Mouse (Mus musculus): ENCODE results near the gene Dtx3. TPM values are rescaled to one million over a fixed set of nuclear protein-coding genes. Genes with fewer than 3 reads are reported as not detected.

Dtx3 gene
- total and polyA plus RNA-seq, 2 experiments from 2014 or later: 217 to 258 TPM

GRCm38 (mm10) chr10:127210961-127211405 is 15.5 kb upstream of the Dtx3 start:
- TF ChIP-seq CTCF (IDR thresholded peaks at IDR 0.05): no peak
- no peaks in the 10 kb centered on the region for H3K9me3 ChIP-seq (ENCODE audit: low read length)
- WGBS: under 1% methylated on average over 22 of the region's 25 CpGs
- H3K36me3 ChIP-seq (ENCODE audit: insufficient read depth, low read length): peaks cover 14% of the 10 kb centered on the region
- H3K27me3 ChIP-seq (ENCODE audit: insufficient read depth, low read length): no peaks in the 10 kb centered on the region
- peak overlapping the region; percentile 84 for H3K4me3 ChIP-seq (ENCODE audit: low read depth, low read length)
- peak overlapping the region; percentile 85 for H3K9ac ChIP-seq (replicated peaks; ENCODE audit: low read length, poor library complexity, severe bottlenecking)
- DNase-seq (ENCODE audit: low spot score): no peak
- peak overlapping the region; percentile 93 for H3K4me2 ChIP-seq (ENCODE audit: low read depth, low read length, poor library complexity, severe bottlenecking)
- ATAC-seq (ENCODE audit: low FRiP score): peak; percentile 59
- H3K27ac ChIP-seq (ENCODE audit: low read depth, low read length): peak overlapping the region; percentile 74
- H3K4me1 ChIP-seq (ENCODE audit: insufficient read depth, low read length): peaks cover 9% of the 10 kb centered on the region

GRCm38 (mm10) chr10:127209928-127210570 is 14.5 kb upstream of the Dtx3 start:
- Histone ChIP-seq H3K4me3 (ENCODE audit: low read depth, low read length) (peak overlapping the region; percentile 84; the same call in 1 of the 2 replicates), H3K4me2 (ENCODE audit: low read depth, low read length, poor library complexity, severe bottlenecking) (peak overlapping the region; percentile 93), H3K4me1 (ENCODE audit: insufficient read depth, low read length) (peaks cover 9% of the 10 kb centered on the region), H3K27me3 (ENCODE audit: insufficient read depth, low read length) (no peaks in the 10 kb centered on the region), H3K9me3 (ENCODE audit: low read length) (no peaks in the 10 kb centered on the region), H3K36me3 (ENCODE audit: insufficient read depth, low read length) (peaks cover 23% of the 10 kb centered on the region), H3K27ac (ENCODE audit: low read depth, low read length) (no peak overlapping the region), H3K9ac (replicated peaks; ENCODE audit: low read length, poor library complexity, severe bottlenecking) (peak overlapping the region; percentile 85)
- no peak for ATAC-seq (ENCODE audit: low FRiP score)
- DNase-seq (ENCODE audit: low spot score): no peak
- 88% methylated on average over 13 of the region's 13 CpGs for WGBS
- TF ChIP-seq CTCF (IDR thresholded peaks at IDR 0.05): no peak

GRCm38 (mm10) chr10:127208921-127209320 is 13.4 kb upstream of the Dtx3 start:
- H3K36me3 ChIP-seq (ENCODE audit: insufficient read depth, low read length): peaks cover 30% of the 10 kb centered on the region
- H3K4me3 ChIP-seq (ENCODE audit: low read depth, low read length): no peak overlapping the region
- ATAC-seq (ENCODE audit: low FRiP score): no peak
- TF ChIP-seq CTCF (IDR thresholded peaks at IDR 0.05): no peak
- no peaks in the 10 kb centered on the region for H3K27me3 ChIP-seq (ENCODE audit: insufficient read depth, low read length)
- DNase-seq (ENCODE audit: low spot score): no peak
- H3K9ac ChIP-seq (replicated peaks; ENCODE audit: low read length, poor library complexity, severe bottlenecking): no peak overlapping the region
- H3K27ac ChIP-seq (ENCODE audit: low read depth, low read length): no peak overlapping the region
- no peak overlapping the region for H3K4me2 ChIP-seq (ENCODE audit: low read depth, low read length, poor library complexity, severe bottlenecking)
- H3K9me3 ChIP-seq (ENCODE audit: low read length): no peaks in the 10 kb centered on the region
- peaks cover 9% of the 10 kb centered on the region for H3K4me1 ChIP-seq (ENCODE audit: insufficient read depth, low read length)
- WGBS: 86% methylated on average over 4 of the region's 4 CpGs

- no peak for ATAC-seq (ENCODE audit: low FRiP score)
- H3K27me3 ChIP-seq (ENCODE audit: insufficient read depth, low read length): no peaks in the 10 kb centered on the region
- no peak overlapping the region for H3K9ac ChIP-seq (replicated peaks; ENCODE audit: low read length, poor library complexity, severe bottlenecking)
- H3K4me2 ChIP-seq (ENCODE audit: low read depth, low read length, poor library complexity, severe bottlenecking): no peak overlapping the region
- H3K4me1 ChIP-seq (ENCODE audit: insufficient read depth, low read length): peaks cover 3% of the 10 kb centered on the region
- H3K36me3 ChIP-seq (ENCODE audit: insufficient read depth, low read length): peaks cover 40% of the 10 kb centered on the region
- DNase-seq (ENCODE audit: low spot score): no peak
- TF ChIP-seq CTCF (IDR thresholded peaks at IDR 0.05): no peak
- no peaks in the 10 kb centered on the region for H3K9me3 ChIP-seq (ENCODE audit: low read length)
- WGBS: 94% methylated on average over 10 of the region's 10 CpGs
- H3K27ac ChIP-seq (ENCODE audit: low read depth, low read length): no peak overlapping the region
- H3K4me3 ChIP-seq (ENCODE audit: low read depth, low read length): no peak overlapping the region
Observed at GRCm38 (mm10) chr10:127205373-127205772, 9.8 kb upstream of the Dtx3 start.

GRCm38 (mm10) chr10:127204589-127204988 is 9.1 kb upstream of the Dtx3 start:
- no peak for ATAC-seq (ENCODE audit: low FRiP score)
- H3K36me3 ChIP-seq (ENCODE audit: insufficient read depth, low read length): peaks cover 44% of the 10 kb centered on the region

GRCm38 (mm10) chr10:127203106-127203505 is 7.6 kb upstream of the Dtx3 start:
- ATAC-seq (ENCODE audit: low FRiP score) (no peak), DNase-seq (ENCODE audit: low spot score) (no peak)
- no peaks in the 10 kb centered on the region for H3K4me1 ChIP-seq (ENCODE audit: insufficient read depth, low read length)
- no peak overlapping the region for H3K27ac ChIP-seq (ENCODE audit: low read depth, low read length)
- no peak overlapping the region for H3K9ac ChIP-seq (replicated peaks; ENCODE audit: low read length, poor library complexity, severe bottlenecking)
- TF ChIP-seq CTCF (IDR thresholded peaks at IDR 0.05): no peak
- peaks cover 52% of the 10 kb centered on the region for H3K36me3 ChIP-seq (ENCODE audit: insufficient read depth, low read length)
- no peaks in the 10 kb centered on the region for H3K27me3 ChIP-seq (ENCODE audit: insufficient read depth, low read length)
- WGBS: 94% methylated on average over 3 of the region's 3 CpGs
- H3K9me3 ChIP-seq (ENCODE audit: low read length): no peaks in the 10 kb centered on the region
- no peak overlapping the region for H3K4me2 ChIP-seq (ENCODE audit: low read depth, low read length, poor library complexity, severe bottlenecking)
- H3K4me3 ChIP-seq (ENCODE audit: low read depth, low read length): no peak overlapping the region

More at GRCm38 (mm10) chr10:127204589-127204988, 9.1 kb upstream of the Dtx3 start:
- H3K4me3 ChIP-seq (ENCODE audit: low read depth, low read length): no peak overlapping the region
- H3K27ac ChIP-seq (ENCODE audit: low read depth, low read length): no peak overlapping the region
- no peak overlapping the region for H3K9ac ChIP-seq (replicated peaks; ENCODE audit: low read length, poor library complexity, severe bottlenecking)
- no peaks in the 10 kb centered on the region for H3K4me1 ChIP-seq (ENCODE audit: insufficient read depth, low read length)
- no peaks in the 10 kb centered on the region for H3K9me3 ChIP-seq (ENCODE audit: low read length)
- H3K4me2 ChIP-seq (ENCODE audit: low read depth, low read length, poor library complexity, severe bottlenecking): no peak overlapping the region
- DNase-seq (ENCODE audit: low spot score): no peak
- WGBS: 91% methylated on average over 5 of the region's 5 CpGs
- H3K27me3 ChIP-seq (ENCODE audit: insufficient read depth, low read length): no peaks in the 10 kb centered on the region
- TF ChIP-seq CTCF (IDR thresholded peaks at IDR 0.05): no peak
